Mouse (Mus musculus): Measurements from ENCODE around the gene Slc22a18.
"Not testable (repeated sequence)": the region's sequence is repeated elsewhere in the genome, so short reads cannot be mapped to it uniquely, and the experiment has no call there.

Slc22a18 gene

GRCm38 (mm10) chr7:143503926-143504325 is 30.4 kb downstream of the Slc22a18 start:
- DNase-seq (ENCODE audit: low spot score): no peak

DNA sequence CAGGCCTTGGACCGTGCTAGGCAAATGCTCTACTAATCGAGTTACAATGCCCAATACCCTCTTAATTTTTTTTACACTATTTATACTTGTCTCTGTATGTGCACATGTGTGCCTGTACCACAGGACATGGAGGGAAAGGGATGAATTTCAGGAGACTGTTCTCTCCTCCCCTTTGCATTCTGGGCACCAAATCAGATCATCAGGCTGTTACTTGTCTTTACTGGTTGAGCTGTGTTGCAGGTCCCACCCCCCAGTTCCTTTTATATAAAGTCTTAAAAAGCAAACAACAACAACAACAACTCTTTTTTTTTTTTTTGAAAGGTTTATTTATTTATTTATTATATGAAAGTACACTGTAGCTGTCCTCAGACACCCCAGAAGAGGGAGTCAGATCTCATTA is 31.9 kb downstream of the Slc22a18 start:
- DNase-seq (ENCODE audit: low spot score): no peak

DNA sequence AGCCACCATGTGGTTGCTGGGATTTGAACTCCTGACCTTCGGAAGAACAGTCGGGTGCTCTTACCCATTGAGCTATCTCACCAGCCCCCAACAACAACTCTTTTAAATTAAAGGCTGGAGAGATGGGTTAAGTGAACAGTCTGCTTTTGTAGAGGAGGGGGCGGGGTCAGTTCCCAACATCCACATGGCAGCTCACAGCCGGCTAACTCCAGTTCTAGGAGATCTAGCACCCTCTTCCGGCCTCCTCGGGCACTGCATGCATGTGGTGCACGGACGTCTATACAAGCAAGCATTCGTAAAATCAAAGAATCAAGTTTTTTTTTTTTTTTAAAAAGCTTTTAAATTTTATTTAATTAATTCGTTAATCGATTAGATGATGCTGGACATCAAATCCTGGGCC is 32.3 kb downstream of the Slc22a18 start:
- peak; percentile 60 for DNase-seq (ENCODE audit: low spot score)

DNA sequence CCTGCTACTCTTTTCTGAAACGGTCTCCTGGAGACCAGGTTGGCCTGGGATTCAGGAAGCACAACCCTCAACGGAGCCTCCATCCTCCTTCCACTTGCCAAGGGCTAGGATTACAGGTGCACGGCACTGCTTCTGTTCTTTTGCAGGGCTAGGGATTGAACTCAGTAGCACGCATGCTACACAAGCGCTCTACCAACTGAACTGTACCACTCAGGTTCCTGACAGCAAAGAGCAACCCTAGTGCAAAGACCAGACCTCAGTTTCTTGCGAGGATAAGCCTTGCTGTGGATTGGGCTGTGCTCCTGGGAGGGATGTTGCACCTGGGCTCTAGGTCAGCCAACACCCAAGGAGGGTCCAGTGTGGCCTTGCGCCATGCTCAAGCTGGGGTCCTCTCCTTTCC is 32.7 kb downstream of the Slc22a18 start:
- DNase-seq (ENCODE audit: low spot score): no peak

DNA sequence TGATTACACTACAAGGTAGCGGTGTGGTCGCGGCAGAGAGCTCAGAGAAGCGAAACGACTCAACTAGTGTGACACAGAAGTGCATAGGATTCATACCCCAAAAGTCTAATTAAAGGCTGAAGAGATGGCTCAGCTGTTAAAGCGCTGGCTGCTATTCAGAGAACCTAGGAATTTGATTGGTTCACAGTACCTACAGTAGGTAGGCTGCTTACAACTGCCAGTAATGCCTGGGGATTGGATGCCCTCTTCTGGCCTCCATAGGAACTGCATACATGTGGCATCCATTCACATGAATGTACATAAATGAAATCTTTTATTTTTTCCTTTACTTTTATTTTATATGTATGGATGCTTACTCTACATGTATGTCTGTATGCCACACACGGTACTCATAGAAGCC is 33.1 kb downstream of the Slc22a18 start:
- peak; percentile 50 for DNase-seq (ENCODE audit: low spot score)

DNA sequence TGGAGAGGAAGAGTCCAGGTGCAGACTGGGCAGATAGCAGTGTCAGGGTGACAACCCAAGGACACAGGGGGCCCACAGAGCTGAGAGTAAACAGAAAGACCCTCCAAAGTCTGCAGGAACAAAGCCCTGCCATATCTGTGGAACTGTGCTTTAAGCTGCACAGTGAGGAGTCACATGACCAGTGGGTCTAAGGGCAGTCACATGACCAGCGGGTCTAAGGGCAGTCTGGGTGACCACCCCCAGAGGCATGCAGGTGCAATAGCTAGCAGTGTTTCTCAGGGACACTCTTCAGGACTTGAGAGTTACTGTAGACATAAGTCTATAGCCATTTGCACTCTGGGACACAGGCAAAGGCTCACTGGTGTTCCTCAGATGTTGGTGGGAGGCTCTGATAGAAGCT is 36.0 kb downstream of the Slc22a18 start:
- no peak for DNase-seq (ENCODE audit: low spot score)

DNA sequence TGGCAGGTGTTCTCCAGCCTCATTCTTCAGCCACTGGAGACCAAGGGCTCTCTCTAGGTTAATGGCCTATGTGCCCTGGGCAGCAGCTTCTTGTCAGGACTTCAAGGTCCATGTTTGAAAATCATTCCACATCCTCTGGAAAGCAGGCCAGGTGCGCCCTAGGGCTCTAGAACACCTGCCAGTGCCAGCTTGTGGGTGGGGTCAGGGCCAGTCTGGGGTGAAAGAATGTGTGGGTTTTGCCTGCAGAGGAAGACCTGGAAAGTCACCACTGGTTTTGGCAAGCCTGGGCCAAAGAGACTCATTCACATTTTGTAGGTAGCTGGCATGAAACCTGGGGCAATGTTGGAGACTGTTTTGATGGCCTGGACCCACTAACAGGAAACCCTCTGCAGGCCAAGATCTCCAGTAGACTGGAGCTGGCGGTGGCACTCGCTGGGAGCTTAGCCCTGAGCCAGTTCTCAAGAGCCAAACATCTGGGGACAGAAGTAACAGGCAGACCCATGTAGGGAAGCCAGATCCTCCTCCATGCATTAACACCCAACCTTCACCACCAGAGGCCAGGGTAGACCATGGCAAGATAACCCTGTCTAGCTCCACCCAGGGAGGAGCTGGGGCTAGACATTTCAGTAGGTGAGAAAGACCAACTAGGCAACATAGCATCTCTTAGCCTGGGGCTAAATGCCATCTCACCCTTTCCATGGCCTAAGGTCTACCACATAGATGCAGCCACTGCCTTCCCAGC is 37.2 kb downstream of the Slc22a18 start:
- no peak for DNase-seq (ENCODE audit: low spot score)

DNA sequence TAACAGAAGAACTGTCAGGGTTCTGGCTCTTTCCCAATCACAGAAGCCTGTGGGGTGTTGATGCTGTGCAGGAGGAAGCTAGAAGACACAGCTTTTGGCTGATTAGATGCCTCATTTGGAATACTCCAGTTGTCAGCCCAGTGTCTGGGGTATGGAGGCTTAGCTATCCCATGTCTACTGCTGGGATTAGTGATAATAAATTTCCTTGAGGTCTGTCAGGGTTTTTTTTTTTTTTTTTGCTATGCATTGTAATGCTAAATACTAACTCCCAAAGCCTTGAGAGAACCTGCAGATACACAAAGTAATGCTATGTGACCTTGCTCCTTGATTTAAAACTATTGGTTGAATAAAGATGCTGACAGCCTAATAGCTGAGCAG is 37.8 kb downstream of the Slc22a18 start:
- DNase-seq (ENCODE audit: low spot score): no peak

DNA sequence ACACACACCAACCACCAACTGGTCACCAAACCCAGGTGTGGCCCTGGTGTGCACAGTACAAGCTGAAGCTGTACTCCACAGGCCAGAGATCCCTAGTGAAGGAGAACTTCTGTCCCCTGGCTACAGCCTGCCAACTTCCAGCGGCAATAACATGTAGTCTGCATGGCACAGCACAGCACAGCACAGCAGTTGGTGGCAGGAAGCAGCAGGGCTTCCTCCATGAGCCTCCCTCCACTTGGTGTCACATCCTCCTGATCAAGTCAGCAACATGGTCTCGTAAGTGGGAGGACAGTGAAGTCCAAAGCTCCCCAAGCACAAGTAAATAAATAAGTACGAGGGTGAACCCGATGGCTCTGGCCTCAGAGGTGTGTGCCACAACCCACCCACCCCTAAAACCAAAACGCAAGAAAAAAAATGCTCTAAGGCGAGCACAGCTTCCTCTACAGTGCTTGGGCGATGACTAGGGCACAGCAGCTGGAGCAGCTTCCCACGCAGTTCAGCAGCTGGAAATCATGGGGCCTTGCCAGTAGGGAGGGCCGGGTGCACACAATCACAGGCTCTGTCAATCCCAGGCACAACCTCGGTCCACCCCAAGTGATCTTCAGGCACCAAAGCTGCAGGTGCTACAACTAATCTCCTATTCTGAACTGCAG is 40.4 kb downstream of the Slc22a18 start:
- no peak for DNase-seq (ENCODE audit: low spot score)

DNA sequence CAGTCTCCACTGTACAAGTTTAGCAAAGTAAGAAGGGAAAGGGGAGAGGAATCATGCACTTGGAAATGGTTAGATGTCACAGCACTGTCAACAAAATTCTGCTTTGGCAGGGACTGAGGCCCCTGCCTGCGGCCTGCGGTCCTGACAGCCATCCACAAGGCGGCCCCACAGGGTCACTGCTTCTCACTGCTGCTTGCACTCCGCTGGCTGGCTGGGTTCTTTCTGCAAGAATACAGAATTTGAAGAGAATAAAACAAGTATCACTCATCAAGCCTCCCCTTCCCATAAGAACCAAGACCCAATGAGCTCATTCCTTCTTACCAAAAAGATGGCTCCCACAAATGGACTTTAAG is 40.9 kb downstream of the Slc22a18 start:
- DNase-seq (ENCODE audit: low spot score): no peak

DNA sequence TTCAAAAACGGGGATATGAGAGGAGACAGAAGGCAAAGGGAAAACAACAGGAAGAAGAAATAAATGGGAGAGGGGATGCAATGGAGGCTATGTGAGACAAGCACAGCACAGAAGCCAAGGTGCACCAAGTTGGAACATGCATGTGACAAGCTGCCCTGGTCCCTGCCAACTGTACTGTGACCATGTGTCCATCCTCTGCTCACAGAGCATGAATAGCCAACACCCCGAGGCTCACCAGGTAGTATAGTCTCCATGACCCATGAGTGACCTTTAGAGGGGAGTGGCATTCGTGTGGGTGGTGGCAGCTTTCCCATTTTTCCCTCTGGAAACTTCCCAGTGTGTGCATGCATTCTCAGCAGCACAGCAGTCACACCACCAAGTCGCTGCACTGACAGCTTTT is 45.8 kb downstream of the Slc22a18 start:
- DNase-seq (ENCODE audit: low spot score): no peak

GRCm38 (mm10) chr7:143532410-143532809 is 58.9 kb downstream of the Slc22a18 start:
- DNase-seq (ENCODE audit: low spot score): no peak

DNA sequence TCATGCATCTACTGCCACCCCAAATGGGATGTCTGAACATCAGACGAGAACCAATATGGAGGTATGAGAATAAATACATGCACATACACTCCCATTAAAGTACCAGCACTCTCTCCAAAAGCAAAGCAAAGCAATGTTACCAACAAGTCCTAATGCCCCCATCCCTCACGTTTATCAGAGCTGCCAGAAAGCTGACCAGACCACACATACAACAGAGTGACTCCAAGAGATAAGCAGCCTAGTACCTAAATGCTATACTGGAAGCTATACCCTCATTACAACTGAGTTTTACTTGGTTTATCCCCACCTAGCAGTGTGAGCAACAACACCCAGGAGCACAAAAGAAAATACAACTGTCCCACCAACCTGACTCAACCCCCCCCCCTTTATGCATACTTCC is 59.7 kb downstream of the Slc22a18 start:
- no peak for DNase-seq (ENCODE audit: low spot score)

DNA sequence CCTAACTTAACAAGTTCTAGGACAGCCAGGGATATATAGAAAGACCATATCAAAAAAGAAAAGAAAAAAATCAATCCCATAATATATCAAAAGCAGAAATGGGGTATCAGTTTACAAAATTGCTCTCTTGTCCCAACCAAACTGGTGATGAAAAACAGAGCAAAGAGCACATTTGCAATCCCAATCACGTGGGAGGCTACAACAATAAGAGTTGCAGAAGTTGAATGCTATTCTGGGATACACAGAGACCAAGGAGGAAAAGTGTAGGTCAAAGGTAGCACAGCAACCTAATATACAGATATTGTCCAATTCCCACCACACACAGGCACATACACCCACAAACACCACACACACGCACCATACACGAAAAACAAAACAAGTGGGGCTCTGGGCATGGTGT is 62.7 kb downstream of the Slc22a18 start:
- no peak for DNase-seq (ENCODE audit: low spot score)

DNA sequence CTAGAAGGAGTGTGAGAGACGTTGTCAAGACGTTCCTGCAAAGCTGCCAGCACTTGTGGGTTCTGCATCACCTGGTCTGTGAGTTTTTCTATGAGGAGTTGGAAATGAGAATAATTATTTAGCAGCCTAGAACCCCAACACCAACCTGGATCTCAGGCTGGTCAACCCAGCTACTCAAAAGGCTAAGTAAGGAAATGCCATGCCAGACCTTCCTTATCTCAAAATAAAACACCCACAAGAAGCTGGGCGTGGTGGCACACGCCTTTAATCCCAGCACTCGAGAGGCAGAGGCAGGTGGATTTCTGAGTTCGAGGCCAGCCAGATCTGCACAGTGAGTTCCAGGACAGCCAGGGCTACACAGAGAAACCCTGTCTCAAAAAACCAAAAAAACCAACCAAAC is 64.7 kb downstream of the Slc22a18 start:
- DNase-seq (ENCODE audit: low spot score): not testable (repeated sequence)

GRCm38 (mm10) chr7:143538671-143539070 is 65.1 kb downstream of the Slc22a18 start:
- no peak for DNase-seq (ENCODE audit: low spot score)

DNA sequence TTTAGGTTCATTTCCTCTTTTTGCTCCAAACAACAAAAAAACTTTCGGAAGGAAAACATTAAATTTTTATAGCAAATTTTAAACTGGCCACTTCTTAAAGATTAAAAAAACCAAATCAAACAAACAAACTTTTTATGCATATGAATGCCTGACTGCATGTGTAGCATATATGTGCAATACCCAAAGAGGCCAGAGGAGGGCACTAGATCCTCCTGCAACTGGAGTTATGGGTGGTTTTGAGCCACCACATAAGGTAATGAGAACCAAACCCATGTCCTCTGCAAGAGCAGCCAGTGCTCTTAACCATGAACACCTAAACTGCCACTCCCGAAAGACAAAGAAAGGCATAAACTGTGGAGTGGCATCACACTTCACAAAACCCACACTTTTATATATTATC is 70.8 kb downstream of the Slc22a18 start:
- no peak for DNase-seq (ENCODE audit: low spot score)

- DNase-seq (ENCODE audit: low spot score): no peak
These were observed 73.0 kb downstream of the Slc22a18 start for GRCm38 (mm10) chr7:143546554-143546953.

- no peak for DNase-seq (ENCODE audit: low spot score)
These were observed 74.9 kb downstream of the Slc22a18 start for GRCm38 (mm10) chr7:143548231-143548961.
